Mouse (Mus musculus): Measurements from ENCODE around the gene Tmem60.

The Tmem60 gene

GRCm38 (mm10) chr5:20911741-20912140 lies 29.8 kb downstream of the Tmem60 start:
- DNase-seq: peak; percentile 19

- peak; percentile 73 for DNase-seq
These were observed 31.6 kb downstream of the Tmem60 start for GRCm38 (mm10) chr5:20913372-20914275.

GRCm38 (mm10) chr5:20918967-20919366 lies 37.0 kb downstream of the Tmem60 start:
- DNase-seq: no peak

- no peak for DNase-seq
These were observed 37.6 kb downstream of the Tmem60 start for GRCm38 (mm10) chr5:20919566-20919965.

- no peak for DNase-seq
These were observed 42.6 kb downstream of the Tmem60 start for GRCm38 (mm10) chr5:20924608-20925007.

- DNase-seq: no peak
These were observed 43.5 kb downstream of the Tmem60 start for GRCm38 (mm10) chr5:20925451-20925850.

- no peak for DNase-seq
These were observed 47.7 kb downstream of the Tmem60 start for GRCm38 (mm10) chr5:20929669-20930151.

GRCm38 (mm10) chr5:20930430-20930829 lies 48.4 kb downstream of the Tmem60 start:
- DNase-seq: no peak

- DNase-seq: no peak
These were observed 49.3 kb downstream of the Tmem60 start for GRCm38 (mm10) chr5:20931300-20931699.

- DNase-seq: no peak
These were observed 50.6 kb downstream of the Tmem60 start for GRCm38 (mm10) chr5:20932585-20932984.

GRCm38 (mm10) chr5:20935934-20936333 lies 53.9 kb downstream of the Tmem60 start:
- DNase-seq: no peak

All from thymus, postnatal 25 days (tissue).